Mouse (Mus musculus): Measurements from ENCODE around the gene Slc35e4. TPM values are rescaled to one million over a fixed set of nuclear protein-coding genes. Genes with fewer than 3 reads are reported as not detected.

Gene Slc35e4
- polyA plus RNA-seq, 1 experiment from 2014 or later: 6.7 TPM

- 89% methylated on average over 9 of the region's 9 CpGs for WGBS
- Histone ChIP-seq H3K36me3 (ENCODE audit: poor library complexity, severe bottlenecking) (no peaks in the 10 kb centered on the region), H3K4me2 (no peak overlapping the region), H3K27ac (no peak overlapping the region), H3K9ac (no peak overlapping the region), H3K4me1 (peaks cover 16% of the 10 kb centered on the region), H3K27me3 (no peaks in the 10 kb centered on the region), H3K4me3 (no peak overlapping the region), H3K9me3 (replicated peaks) (no peaks in the 10 kb centered on the region)
- no peak for ATAC-seq
Measured at GRCm38 (mm10) chr11:3933756-3934285, 19.4 kb upstream of the Slc35e4 start.

GRCm38 (mm10) chr11:3931511-3932211 is 17.2 kb upstream of the Slc35e4 start, which contains the start of gene Tcn2:
TSS of gene Tcn2 (minus strand) at chr11:3932159.
- H3K4me2 ChIP-seq: peak within 1 kb of the TSS; percentile 72
- H3K27ac ChIP-seq: no peak within 1 kb of the TSS; the same call in 1 of the 2 replicates
- 0 out of 2 replicates have a peak, but pooled peaks cover 3% of the 10 kb centered on the region for H3K36me3 ChIP-seq (ENCODE audit: poor library complexity, severe bottlenecking)
- peak; percentile 67 for ATAC-seq
- WGBS: under 1% methylated on average over 22 of the region's 26 CpGs
- H3K4me3 ChIP-seq: peak within 1 kb of the TSS; percentile 46
- peak within 1 kb of the TSS; percentile 63 for H3K9ac ChIP-seq
- no peaks in the 10 kb centered on the region for H3K9me3 ChIP-seq (replicated peaks)
- H3K4me1 ChIP-seq: peaks cover 16% of the 10 kb centered on the region
- no peaks in the 10 kb centered on the region for H3K27me3 ChIP-seq

DNA sequence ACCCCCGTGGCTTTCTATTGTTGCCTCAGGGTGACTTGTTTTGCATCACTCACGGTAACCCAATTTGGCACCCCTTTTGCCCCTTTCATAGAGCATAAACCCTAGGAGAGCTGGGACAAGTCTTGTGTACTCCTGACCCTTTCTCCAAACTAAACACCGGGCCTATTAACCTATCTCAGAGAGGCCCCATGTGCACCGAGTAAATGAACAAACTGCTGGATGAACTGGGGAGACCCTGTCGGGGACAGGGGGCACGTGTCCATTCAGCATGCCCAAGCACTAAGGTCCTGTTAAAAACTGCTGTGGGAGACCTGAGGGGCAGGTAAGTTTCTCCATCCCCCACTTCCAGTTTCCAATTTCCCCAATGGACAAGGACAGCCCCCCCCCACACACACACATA is 16.5 kb upstream of the Slc35e4 start:
- no peaks in the 10 kb centered on the region for H3K9me3 ChIP-seq (replicated peaks)
- WGBS: 25% methylated on average over 6 of the region's 6 CpGs
- H3K36me3 ChIP-seq (ENCODE audit: poor library complexity, severe bottlenecking): 0 out of 2 replicates have a peak, but pooled peaks cover 5% of the 10 kb centered on the region
- H3K27ac ChIP-seq: no peak overlapping the region
- H3K4me1 ChIP-seq: peaks cover 15% of the 10 kb centered on the region
- ATAC-seq: no peak
- H3K27me3 ChIP-seq: no peaks in the 10 kb centered on the region
- H3K4me2 ChIP-seq: peak overlapping the region; percentile 72
- peak overlapping the region; percentile 46; the same call in 1 of the 2 replicates for H3K4me3 ChIP-seq
- H3K9ac ChIP-seq: peak overlapping the region; percentile 43; the same call in 1 of the 2 replicates

GRCm38 (mm10) chr11:3930019-3930418 is 15.6 kb upstream of the Slc35e4 start:
- ATAC-seq: no peak
- H3K4me2 ChIP-seq: no peak overlapping the region
- 85% methylated on average over 4 of the region's 4 CpGs for WGBS
- H3K4me1 ChIP-seq: peaks cover 13% of the 10 kb centered on the region
- H3K9ac ChIP-seq: no peak overlapping the region
- H3K4me3 ChIP-seq: no peak overlapping the region
- no peaks in the 10 kb centered on the region for H3K9me3 ChIP-seq (replicated peaks)
- no peaks in the 10 kb centered on the region for H3K27me3 ChIP-seq
- no peak overlapping the region for H3K27ac ChIP-seq
- H3K36me3 ChIP-seq (ENCODE audit: poor library complexity, severe bottlenecking): 0 out of 2 replicates have a peak, but pooled peaks cover 5% of the 10 kb centered on the region

- Histone ChIP-seq H3K4me1 (peaks cover under 1% of the 10 kb centered on the region; the same call in 1 of the 2 replicates), H3K9me3 (replicated peaks) (no peaks in the 10 kb centered on the region), H3K27ac (no peak overlapping the region), H3K27me3 (no peaks in the 10 kb centered on the region), H3K4me3 (no peak overlapping the region), H3K36me3 (ENCODE audit: poor library complexity, severe bottlenecking) (0 out of 2 replicates have a peak, but pooled peaks cover 15% of the 10 kb centered on the region), H3K9ac (no peak overlapping the region), H3K4me2 (no peak overlapping the region)
- no peak for ATAC-seq
- 93% methylated on average over 10 of the region's 10 CpGs for WGBS
Measured at GRCm38 (mm10) chr11:3925916-3926315, 11.5 kb upstream of the Slc35e4 start.

- no peak overlapping the region for H3K27ac ChIP-seq
- no peak overlapping the region for H3K4me2 ChIP-seq
- no peak for ATAC-seq
- no peaks in the 10 kb centered on the region for H3K9me3 ChIP-seq (replicated peaks)
- no peak overlapping the region for H3K9ac ChIP-seq
- no peak overlapping the region for H3K4me3 ChIP-seq
- no peaks in the 10 kb centered on the region for H3K27me3 ChIP-seq
- 0 out of 2 replicates have a peak, but pooled peaks cover 15% of the 10 kb centered on the region for H3K36me3 ChIP-seq (ENCODE audit: poor library complexity, severe bottlenecking)
- WGBS: 94% methylated on average over 6 of the region's 6 CpGs
- no peaks in the 10 kb centered on the region for H3K4me1 ChIP-seq
Measured at GRCm38 (mm10) chr11:3922731-3923130, 8.3 kb upstream of the Slc35e4 start.

- H3K4me2 ChIP-seq: no peak overlapping the region
- H3K4me3 ChIP-seq: no peak overlapping the region
- 93% methylated on average over 9 of the region's 9 CpGs for WGBS
- no peaks in the 10 kb centered on the region for H3K9me3 ChIP-seq (replicated peaks)
- no peak for ATAC-seq
- H3K4me1 ChIP-seq: no peaks in the 10 kb centered on the region
- H3K27ac ChIP-seq: no peak overlapping the region
- H3K36me3 ChIP-seq (ENCODE audit: poor library complexity, severe bottlenecking): 0 out of 2 replicates have a peak, but pooled peaks cover 15% of the 10 kb centered on the region
- no peaks in the 10 kb centered on the region for H3K27me3 ChIP-seq
- H3K9ac ChIP-seq: no peak overlapping the region
Measured at GRCm38 (mm10) chr11:3922115-3922514, 7.7 kb upstream of the Slc35e4 start.

- no peak overlapping the region for H3K9ac ChIP-seq
- no peaks in the 10 kb centered on the region for H3K27me3 ChIP-seq
- 0 out of 2 replicates have a peak, but pooled peaks cover 10% of the 10 kb centered on the region for H3K36me3 ChIP-seq (ENCODE audit: poor library complexity, severe bottlenecking)
- 0 out of 2 replicates have a peak, but pooled peaks have one; percentile 41 for ATAC-seq
- H3K4me3 ChIP-seq: no peak overlapping the region
- H3K4me2 ChIP-seq: no peak overlapping the region
- H3K4me1 ChIP-seq: no peaks in the 10 kb centered on the region
- 35% methylated on average over 8 of the region's 8 CpGs for WGBS
- no peak overlapping the region for H3K27ac ChIP-seq
- H3K9me3 ChIP-seq (replicated peaks): no peaks in the 10 kb centered on the region
Measured at GRCm38 (mm10) chr11:3921281-3921850, 6.9 kb upstream of the Slc35e4 start.

DNA sequence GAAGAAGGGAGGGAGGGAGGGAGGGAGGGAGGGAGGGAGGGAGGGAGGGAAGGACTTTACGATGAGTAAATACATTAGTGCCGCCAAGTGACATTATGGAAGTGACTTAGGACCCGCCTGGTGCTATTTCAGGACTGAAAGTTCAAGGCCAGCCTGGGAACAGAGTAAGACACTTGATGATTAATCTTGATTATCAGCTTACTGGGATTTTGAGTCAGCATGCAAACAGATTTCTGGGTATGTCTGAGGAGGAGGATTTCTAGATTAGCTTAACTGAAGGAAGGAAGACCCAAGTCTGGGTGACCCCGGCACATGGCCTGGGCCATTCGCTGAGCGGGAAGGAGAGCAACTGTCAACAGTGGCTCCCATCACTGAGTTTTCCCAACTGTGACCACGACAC is 6.0 kb upstream of the Slc35e4 start:
- H3K4me2 ChIP-seq: no peak overlapping the region
- H3K27ac ChIP-seq: no peak overlapping the region
- H3K9ac ChIP-seq: no peak overlapping the region
- no peaks in the 10 kb centered on the region for H3K4me1 ChIP-seq
- H3K27me3 ChIP-seq: no peaks in the 10 kb centered on the region; the same call in 1 of the 2 replicates
- 95% methylated on average over 7 of the region's 7 CpGs for WGBS
- 0 out of 2 replicates have a peak, but pooled peaks cover 10% of the 10 kb centered on the region for H3K36me3 ChIP-seq (ENCODE audit: poor library complexity, severe bottlenecking)
- no peaks in the 10 kb centered on the region for H3K9me3 ChIP-seq (replicated peaks)
- H3K4me3 ChIP-seq: no peak overlapping the region
- ATAC-seq: no peak

DNA sequence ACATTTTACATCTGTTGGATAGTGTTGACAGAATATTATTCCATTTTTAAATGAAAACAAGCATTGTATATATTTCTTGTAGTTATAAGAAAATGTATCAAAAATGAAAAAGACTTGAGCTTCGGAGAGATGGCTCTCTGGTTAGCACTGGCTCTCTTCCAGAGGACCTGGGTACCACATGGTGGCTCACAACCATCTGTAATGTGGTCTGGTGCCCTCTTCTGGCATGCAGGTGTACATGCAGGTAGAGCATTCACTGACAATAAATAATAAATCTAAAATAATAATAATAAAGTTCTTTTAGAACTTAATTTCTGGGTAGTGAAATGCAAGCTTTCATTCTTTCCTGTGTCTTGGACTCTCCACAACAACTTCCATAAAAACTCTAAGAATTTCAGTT is 4.3 kb upstream of the Slc35e4 start:
- no peak overlapping the region for H3K4me3 ChIP-seq
- 44% methylated on average over 1 of the region's 1 CpGs for WGBS
- no peak for ATAC-seq
- H3K27ac ChIP-seq: no peak overlapping the region
- H3K9ac ChIP-seq: no peak overlapping the region
- peaks cover 6% of the 10 kb centered on the region for H3K4me1 ChIP-seq
- H3K36me3 ChIP-seq (ENCODE audit: poor library complexity, severe bottlenecking): 0 out of 2 replicates have a peak, but pooled peaks cover 6% of the 10 kb centered on the region
- H3K4me2 ChIP-seq: no peak overlapping the region
- no peaks in the 10 kb centered on the region for H3K9me3 ChIP-seq (replicated peaks)
- H3K27me3 ChIP-seq: no peaks in the 10 kb centered on the region; the same call in 1 of the 2 replicates

DNA sequence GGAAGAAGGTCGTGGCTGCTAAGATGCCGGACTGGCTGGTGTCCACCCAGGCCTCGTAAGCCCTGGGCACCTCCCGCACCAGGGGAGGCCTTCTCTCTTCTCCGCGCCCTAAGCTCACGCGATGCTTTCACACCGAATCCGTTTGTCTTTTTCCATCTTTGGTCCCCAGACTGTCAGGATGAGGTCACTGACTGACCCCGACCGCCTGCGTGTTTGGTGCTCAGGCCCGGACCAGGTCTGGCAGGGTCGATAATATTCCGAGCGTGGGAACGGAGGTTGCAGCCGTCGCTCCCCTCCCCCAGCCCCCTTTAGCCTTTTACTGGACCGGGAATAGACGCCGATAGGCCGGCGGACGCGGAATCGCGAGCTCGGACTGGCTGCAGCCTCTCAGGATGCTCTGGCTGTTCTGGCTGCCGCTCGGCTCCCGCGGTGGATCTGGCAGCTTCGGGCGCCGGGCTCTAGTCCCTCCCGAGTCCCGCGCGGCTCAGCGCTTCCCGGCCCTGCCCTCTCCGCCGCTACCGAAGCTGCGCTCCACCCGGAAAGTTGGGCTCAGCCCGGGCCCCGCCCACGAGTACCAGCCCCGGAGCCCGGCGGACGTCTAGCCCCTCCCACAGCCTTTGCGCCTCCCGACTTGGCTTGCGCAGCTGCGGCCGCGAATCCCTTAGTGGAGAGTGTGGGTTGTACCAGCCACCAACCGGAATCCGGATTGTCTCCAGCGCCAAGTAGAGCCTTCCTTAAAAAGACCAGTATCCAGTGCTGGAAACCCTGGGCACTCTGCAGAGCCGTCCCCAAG is 952 bp downstream of the Slc35e4 start:
- H3K4me1 ChIP-seq: peaks cover 48% of the 10 kb centered on the region

More for the DNA sequence above, 952 bp downstream of the Slc35e4 start:
- peak; percentile 89 for ATAC-seq
- no peaks in the 10 kb centered on the region; the same call in 1 of the 2 replicates for H3K27me3 ChIP-seq
- under 1% methylated on average over 65 of the region's 65 CpGs for WGBS
- H3K4me2 ChIP-seq: peak overlapping the region; percentile 91
- H3K36me3 ChIP-seq (ENCODE audit: poor library complexity, severe bottlenecking): no peaks in the 10 kb centered on the region
- H3K27ac ChIP-seq: peak overlapping the region; percentile 65
- H3K4me3 ChIP-seq: peak overlapping the region; percentile 65
- H3K9ac ChIP-seq: peak overlapping the region; percentile 73
- no peaks in the 10 kb centered on the region for H3K9me3 ChIP-seq (replicated peaks)
